ENCODE assay signal across 8 mouse cellular contexts in genomic region chr5:33651017-33651416, GRCm38 (mm10). TPM values are rescaled to one million over a fixed set of nuclear protein-coding genes. Genes with fewer than 3 reads are reported as not detected.
DNase-seq lines count a peak whose midpoint lies in the region; ATAC-seq and TF ChIP-seq lines count a peak whose summit lies in the region.

No protein-coding gene starts in this region.

- TF ChIP-seq POLR2A in cerebellum, adult 2 months (IDR thresholded peaks at IDR 0.05; ENCODE audit: borderline replicate concordance, insufficient read depth, low read length) = no peak
- no peak for TF ChIP-seq POLR2A in limb, embryonic 14.5 days (IDR thresholded peaks at IDR 0.05; ENCODE audit: borderline replicate concordance, extremely low read depth, insufficient read depth, insufficient read length)

- no peak for TF ChIP-seq CTCF in cerebellum, adult 2 months (IDR thresholded peaks at IDR 0.05; ENCODE audit: borderline replicate concordance, insufficient read depth, low read depth, low read length)

- 7% methylated on average over 2 of the region's 2 CpGs for WGBS in cerebellum, adult 2 months
- 16% methylated on average over 2 of the region's 2 CpGs for WGBS in limb, embryonic 14.5 days
- 7% methylated on average over 2 of the region's 2 CpGs for WGBS in stomach, embryonic 14.5 days

- ATAC-seq in megakaryocyte, adult 5-6 weeks (ENCODE audit: poor library complexity, severe bottlenecking) = no peak
- ATAC-seq in limb, embryonic 14.5 days (ENCODE audit: low FRiP score, low read depth) = no peak
- no peak for ATAC-seq in stomach, embryonic 14.5 days (ENCODE audit: insufficient number of reproducible peaks, insufficient read depth, low FRiP score, low read depth)
- no peak for ATAC-seq in megakaryocyte-erythroid progenitor cell, adult 5-6 weeks (replicated peaks; ENCODE audit: low FRiP score, low TSS enrichment, poor library complexity, severe bottlenecking)

- H3K9me3 ChIP-seq in megakaryocyte, embryonic 14.5 days = no peaks in the 10 kb centered on the region
- H3K9me3 ChIP-seq in limb, embryonic 14.5 days (ENCODE audit: control insufficient read depth, low read length) = no peaks in the 10 kb centered on the region
- H3K9me3 ChIP-seq in stomach, embryonic 14.5 days (ENCODE audit: control insufficient read depth, low read depth, low read length) = no peaks in the 10 kb centered on the region

- H3K27ac ChIP-seq in cerebellum, adult 2 months (ENCODE audit: insufficient read depth, low read length) = no peak overlapping the region; the same call in 1 of the 2 replicates
- 0 out of 2 replicates have a peak overlapping the region, but pooled peaks have one; percentile 98 for H3K27ac ChIP-seq in limb, embryonic 14.5 days (replicated peaks; ENCODE audit: low read depth, low read length)
- H3K27ac ChIP-seq in stomach, embryonic 14.5 days (ENCODE audit: low read length) = no peak overlapping the region; the same call in 1 of the 2 replicates

- H3K36me3 ChIP-seq in megakaryocyte, embryonic 14.5 days (replicated peaks; ENCODE audit: low read length) = peaks cover 68% of the 10 kb centered on the region
- peaks cover 63% of the 10 kb centered on the region for H3K36me3 ChIP-seq in limb, embryonic 14.5 days (ENCODE audit: control insufficient read depth, insufficient read depth, low read length)
- peaks cover 45% of the 10 kb centered on the region for H3K36me3 ChIP-seq in stomach, embryonic 14.5 days (ENCODE audit: control insufficient read depth, insufficient read depth, low read length)

- peak overlapping the region; percentile 71 for H3K4me2 ChIP-seq in limb, embryonic 14.5 days (replicated peaks; ENCODE audit: low read depth, low read length, severe bottlenecking)
- H3K4me2 ChIP-seq in stomach, embryonic 14.5 days (replicated peaks; ENCODE audit: low read depth, low read length) = peak overlapping the region; percentile 88

- H3K27me3 ChIP-seq in cerebellum, adult 2 months (ENCODE audit: control insufficient read depth, insufficient read depth, low read length) = no peaks in the 10 kb centered on the region
- no peaks in the 10 kb centered on the region for H3K27me3 ChIP-seq in megakaryocyte, embryonic 14.5 days (replicated peaks)
- H3K27me3 ChIP-seq in limb, embryonic 14.5 days (ENCODE audit: control insufficient read depth, insufficient read depth, low read length) = no peaks in the 10 kb centered on the region
- no peaks in the 10 kb centered on the region for H3K27me3 ChIP-seq in stomach, embryonic 14.5 days (ENCODE audit: control insufficient read depth, insufficient read depth, low read length)

- peaks cover 8% of the 10 kb centered on the region for H3K4me1 ChIP-seq in cerebellum, adult 2 months (ENCODE audit: control insufficient read depth, insufficient read depth, low read length)
- H3K4me1 ChIP-seq in megakaryocyte, embryonic 14.5 days = peaks cover 71% of the 10 kb centered on the region
- peaks cover 12% of the 10 kb centered on the region for H3K4me1 ChIP-seq in limb, embryonic 14.5 days (ENCODE audit: control insufficient read depth, insufficient read depth, low read length)
- H3K4me1 ChIP-seq in stomach, embryonic 14.5 days (ENCODE audit: control insufficient read depth, insufficient read depth, low read length) = peaks cover 13% of the 10 kb centered on the region; the same call in 1 of the 2 replicates

- peak overlapping the region; percentile 84 for H3K9ac ChIP-seq in limb, embryonic 14.5 days (ENCODE audit: low read depth, low read length, severe bottlenecking)
- H3K9ac ChIP-seq in stomach, embryonic 14.5 days (replicated peaks; ENCODE audit: low read depth, low read length) = peak overlapping the region; percentile 56

- DNase-seq in cerebellum, adult 2 months = no peak
- DNase-seq in cerebellum, adult 8-10 months = no peak
- no peak for DNase-seq in limb, embryonic 14.5 days (ENCODE audit: low spot score)
- DNase-seq in thymus, postnatal 10 days (ENCODE audit: low spot score in 2 of 2) = no peak

- peak overlapping the region; percentile 86 for H3K4me3 ChIP-seq in cerebellum, adult 2 months (replicated peaks; ENCODE audit: insufficient read depth, low read depth, low read length)
- peak overlapping the region; percentile 96 for H3K4me3 ChIP-seq in megakaryocyte, embryonic 14.5 days (replicated peaks)
- H3K4me3 ChIP-seq in limb, embryonic 14.5 days (replicated peaks; ENCODE audit: low read length) = peak overlapping the region; percentile 85
- H3K4me3 ChIP-seq in stomach, embryonic 14.5 days (ENCODE audit: low read depth, low read length) = peak overlapping the region; percentile 67

RNA-seq across cellular contexts. Expression of gene Slbp, which starts 1.4 kb away (rescaled TPM):
- 39.4 and 41.8 TPM in 2 replicates for polyA plus RNA-seq in cerebellum, adult 2 months (2012; rRNA removed)
- polyA plus RNA-seq in megakaryocyte, embryonic 14.5 days (2012; ENCODE audit: insufficient read depth, low replicate concordance) = 14.6 and 43.9 TPM in 2 replicates
- 215 and 221 TPM in 2 replicates for total RNA-seq in megakaryocyte, adult 5-6 weeks (2015)
- 234 and 254 TPM in 2 replicates for total RNA-seq in megakaryocyte, adult 5-6 weeks (2017)
- polyA plus RNA-seq in limb, embryonic 14.5 days (2012; rRNA removed) = 110 and 148 TPM in 2 replicates
- polyA plus RNA-seq in limb, embryonic 14.5 days (2014; fragmentation: Nextera tagmentation; extraction: Ambion mirVana) = 190 and 199 TPM in 2 replicates
- polyA plus RNA-seq in stomach, embryonic 14.5 days (2014; fragmentation: Nextera tagmentation; extraction: Ambion mirVana) = 223 TPM in 2 replicates
- total RNA-seq in megakaryocyte-erythroid progenitor cell, adult 5-6 weeks (2014; fragmentation: Nextera tagmentation) = 229 and 276 TPM in 2 replicates
- 348 and 369 TPM in 2 replicates for total RNA-seq in megakaryocyte-erythroid progenitor cell, adult 5-6 weeks (2017)

RNA-seq across cellular contexts. Expression of gene Tacc3, which starts 6.9 kb away (rescaled TPM):
- 9.2 and 9.8 TPM in 2 replicates for polyA plus RNA-seq in cerebellum, adult 2 months (2012; rRNA removed)
- polyA plus RNA-seq in megakaryocyte, embryonic 14.5 days (2012; ENCODE audit: insufficient read depth, low replicate concordance) = 4.6 and 33.1 TPM in 2 replicates
- 162 and 163 TPM in 2 replicates for total RNA-seq in megakaryocyte, adult 5-6 weeks (2015)
- 165 and 193 TPM in 2 replicates for total RNA-seq in megakaryocyte, adult 5-6 weeks (2017)
- 84.3 and 103 TPM in 2 replicates for polyA plus RNA-seq in limb, embryonic 14.5 days (2012; rRNA removed)
- polyA plus RNA-seq in limb, embryonic 14.5 days (2014; fragmentation: Nextera tagmentation; extraction: Ambion mirVana) = 147 and 154 TPM in 2 replicates
- 168 and 174 TPM in 2 replicates for polyA plus RNA-seq in stomach, embryonic 14.5 days (2014; fragmentation: Nextera tagmentation; extraction: Ambion mirVana)
- total RNA-seq in megakaryocyte-erythroid progenitor cell, adult 5-6 weeks (2014; fragmentation: Nextera tagmentation) = 121 and 124 TPM in 2 replicates
- total RNA-seq in megakaryocyte-erythroid progenitor cell, adult 5-6 weeks (2017) = 124 and 155 TPM in 2 replicates

RNA-seq across cellular contexts. Expression of gene Tmem129, which starts 7.2 kb away (rescaled TPM):
- 50.1 and 50.2 TPM in 2 replicates for polyA plus RNA-seq in cerebellum, adult 2 months (2012; rRNA removed)
- polyA plus RNA-seq in megakaryocyte, embryonic 14.5 days (2012; ENCODE audit: insufficient read depth, low replicate concordance) = 5.7 and 19.6 TPM in 2 replicates
- total RNA-seq in megakaryocyte, adult 5-6 weeks (2015) = 14.4 and 16.5 TPM in 2 replicates
- total RNA-seq in megakaryocyte, adult 5-6 weeks (2017) = 14.4 and 15.0 TPM in 2 replicates
- 49.9 and 68.5 TPM in 2 replicates for polyA plus RNA-seq in limb, embryonic 14.5 days (2012; rRNA removed)
- polyA plus RNA-seq in limb, embryonic 14.5 days (2014; fragmentation: Nextera tagmentation; extraction: Ambion mirVana) = 44.9 and 49.3 TPM in 2 replicates
- polyA plus RNA-seq in stomach, embryonic 14.5 days (2014; fragmentation: Nextera tagmentation; extraction: Ambion mirVana) = 36.3 and 39.8 TPM in 2 replicates
- total RNA-seq in megakaryocyte-erythroid progenitor cell, adult 5-6 weeks (2014; fragmentation: Nextera tagmentation) = 20.5 and 30.5 TPM in 2 replicates
- total RNA-seq in megakaryocyte-erythroid progenitor cell, adult 5-6 weeks (2017) = 12.3 and 34.4 TPM in 2 replicates

RNA-seq across cellular contexts. Expression of gene Gm9903, which starts 21.3 kb away (rescaled TPM):
- polyA plus RNA-seq in cerebellum, adult 2 months (2012; rRNA removed) = 0.93 and 1.1 TPM in 2 replicates
- not detected in 2 replicates for polyA plus RNA-seq in megakaryocyte, embryonic 14.5 days (2012; ENCODE audit: insufficient read depth, low replicate concordance)
- 0.32 and 0.36 TPM in 2 replicates for total RNA-seq in megakaryocyte, adult 5-6 weeks (2015)
- 0.07 and 0.57 TPM in 2 replicates for total RNA-seq in megakaryocyte, adult 5-6 weeks (2017)
- 0.78 and 0.80 TPM in 2 replicates for polyA plus RNA-seq in limb, embryonic 14.5 days (2012; rRNA removed)
- 0.73 and 0.89 TPM in 2 replicates for polyA plus RNA-seq in limb, embryonic 14.5 days (2014; fragmentation: Nextera tagmentation; extraction: Ambion mirVana)
- polyA plus RNA-seq in stomach, embryonic 14.5 days (2014; fragmentation: Nextera tagmentation; extraction: Ambion mirVana) = 0.32 and 0.42 TPM in 2 replicates
- total RNA-seq in megakaryocyte-erythroid progenitor cell, adult 5-6 weeks (2014; fragmentation: Nextera tagmentation) = not detected in 2 replicates
- 0.69 TPM in 1 of 2 replicates, not detected in the other for total RNA-seq in megakaryocyte-erythroid progenitor cell, adult 5-6 weeks (2017)

RNA-seq across cellular contexts. Expression of gene Fam53a, which starts 21.6 kb away (rescaled TPM):
- polyA plus RNA-seq in cerebellum, adult 2 months (2012; rRNA removed) = 18.0 and 18.5 TPM in 2 replicates
- 54.8 and 80.4 TPM in 2 replicates for polyA plus RNA-seq in megakaryocyte, embryonic 14.5 days (2012; ENCODE audit: insufficient read depth, low replicate concordance)
- total RNA-seq in megakaryocyte, adult 5-6 weeks (2015) = 14.0 and 14.4 TPM in 2 replicates
- 8.2 and 9.4 TPM in 2 replicates for total RNA-seq in megakaryocyte, adult 5-6 weeks (2017)
- polyA plus RNA-seq in limb, embryonic 14.5 days (2012; rRNA removed) = 34.0 and 44.5 TPM in 2 replicates
- 68.4 and 79.6 TPM in 2 replicates for polyA plus RNA-seq in limb, embryonic 14.5 days (2014; fragmentation: Nextera tagmentation; extraction: Ambion mirVana)
- polyA plus RNA-seq in stomach, embryonic 14.5 days (2014; fragmentation: Nextera tagmentation; extraction: Ambion mirVana) = 66.0 and 66.8 TPM in 2 replicates
- total RNA-seq in megakaryocyte-erythroid progenitor cell, adult 5-6 weeks (2014; fragmentation: Nextera tagmentation) = 44.2 and 44.7 TPM in 2 replicates
- total RNA-seq in megakaryocyte-erythroid progenitor cell, adult 5-6 weeks (2017) = 14.6 and 21.7 TPM in 2 replicates
